Mouse (Mus musculus) hindbrain, embryonic 12.5 days (tissue): ENCODE measurements around the gene Aldh1l1. TPM values are rescaled to one million over a fixed set of nuclear protein-coding genes. Genes with fewer than 3 reads are reported as not detected.

Source experiments
- ATAC-seq: fragments of 200-750 bp; cut with Nextera tagmentation; 2 replicates; pipeline ENCODE4 v1.8.0; 2017; ENCODE audit warnings: moderate TSS enrichment; ENCODE audit not compliant: low FRiP score
- H3K27ac ChIP-seq: fragments of 300-500 bp; sonication (generic); 2 replicates; pipeline ENCODE4 v1.5.1; 2016; ENCODE audit warnings: mild to moderate bottlenecking
- H3K27me3 ChIP-seq: fragments of 300-500 bp; sonication (generic); 2 replicates; pipeline ENCODE4 v1.6.1; 2016; ENCODE audit warnings: mild to moderate bottlenecking
- H3K36me3 ChIP-seq: fragments of 300-500 bp; sonication (generic); 2 replicates; pipeline ENCODE4 v1.6.1; 2016; ENCODE audit warnings: mild to moderate bottlenecking
- H3K4me1 ChIP-seq: fragments of 300-500 bp; sonication (generic); 2 replicates; pipeline ENCODE4 v1.6.1; 2016
- H3K4me2 ChIP-seq: fragments of 300-500 bp; sonication (generic); replicated peaks from 2 replicates; pipeline ENCODE4 v1.6.1; 2016; ENCODE audit warnings: mild to moderate bottlenecking
- H3K4me3 ChIP-seq: fragments of 300-500 bp; sonication (generic); 2 replicates; pipeline ENCODE4 v1.5.1; 2016; ENCODE audit warnings: mild to moderate bottlenecking
- H3K9ac ChIP-seq: fragments of 300-500 bp; sonication (generic); 2 replicates; pipeline ENCODE4 v1.6.1; 2016; ENCODE audit warnings: mild to moderate bottlenecking, moderate library complexity
- H3K9me3 ChIP-seq: fragments of 300-500 bp; sonication (generic); replicated peaks from 2 replicates; pipeline ENCODE4 v1.6.1; 2016; ENCODE audit warnings: mild to moderate bottlenecking
- WGBS: fragments of 180-500 bp; shearing (Covaris S2); methylation state at CpG from one replicate; pipeline ENCODE4 v1.1.7; 2016; 5-methylcytosine and 5-hydroxymethylcytosine counted together
- polyA plus RNA-seq: library from polyadenylated mRNA; unstranded; fragments of >200 nt; fragmentation: Nextera tagmentation; extraction: Ambion mirVana; gene quantifications from 2 replicates; pipeline ENCODE4 v1.2.1, GENCODE M21; 2016

The Aldh1l1 gene
- polyA plus RNA-seq, 1 experiment from 2014 or later, result 19.4 TPM

DNA sequence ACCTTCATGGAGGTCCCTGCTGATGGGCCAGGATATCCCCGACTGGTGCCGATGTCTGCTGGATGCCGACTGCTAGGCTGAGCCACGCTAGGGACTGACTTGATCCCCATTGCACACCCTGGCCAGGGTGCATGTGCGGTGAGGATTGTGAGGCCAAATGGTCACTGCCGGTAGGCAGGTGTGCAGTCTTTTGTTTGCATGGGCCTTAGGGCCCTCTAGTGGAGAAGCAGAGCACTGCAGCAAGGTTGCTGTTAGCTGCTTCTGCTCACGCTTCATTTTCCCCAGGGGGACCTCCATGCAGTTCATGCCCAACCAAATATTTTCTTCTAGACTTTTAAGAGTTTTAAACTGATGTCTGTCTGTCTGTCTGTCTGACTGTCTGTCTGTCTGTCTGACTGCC, 120.3 kb downstream of the Aldh1l1 start:
- no peaks in the 10 kb centered on the region for H3K9me3 ChIP-seq
- H3K4me3 ChIP-seq, result no peak overlapping the region
- peaks cover 6% of the 10 kb centered on the region for H3K4me1 ChIP-seq
- H3K4me2 ChIP-seq, result no peak overlapping the region
- H3K27ac ChIP-seq, result no peak overlapping the region
- ATAC-seq, result no peak
- WGBS, result 24% methylated on average over 7 of the region's 7 CpGs
- no peaks in the 10 kb centered on the region for H3K36me3 ChIP-seq
- no peak overlapping the region for H3K9ac ChIP-seq
- peaks cover 5% of the 10 kb centered on the region; the same call in 1 of the 2 replicates for H3K27me3 ChIP-seq

DNA sequence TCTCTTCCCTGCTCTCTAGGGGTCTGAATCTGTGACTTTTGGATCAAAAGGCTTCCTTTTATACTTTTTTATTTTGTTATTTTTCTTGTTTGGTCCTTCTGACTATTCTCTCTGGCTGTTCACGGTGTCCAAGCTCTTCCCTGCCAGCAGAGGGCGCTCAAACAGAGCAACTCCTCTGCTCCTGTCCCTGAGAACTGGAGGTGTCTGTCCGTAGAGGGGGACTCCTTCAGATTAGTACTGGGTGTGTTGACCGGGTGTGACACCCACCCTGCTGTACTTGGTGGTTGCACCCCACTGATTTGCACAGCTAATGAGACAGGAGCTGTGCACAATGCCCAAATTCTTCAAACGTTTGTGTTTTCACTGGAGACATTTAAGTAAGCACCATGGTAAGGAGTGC, 121.0 kb downstream of the Aldh1l1 start:
- peaks cover 6% of the 10 kb centered on the region for H3K4me1 ChIP-seq
- no peak overlapping the region for H3K27ac ChIP-seq
- 0 out of 2 replicates have a peak, but pooled peaks have one; percentile 5 for ATAC-seq
- H3K9me3 ChIP-seq, result no peaks in the 10 kb centered on the region
- no peak overlapping the region for H3K9ac ChIP-seq
- no peak overlapping the region for H3K4me3 ChIP-seq
- no peak overlapping the region for H3K4me2 ChIP-seq
- 16% methylated on average over 5 of the region's 5 CpGs for WGBS
- no peaks in the 10 kb centered on the region for H3K36me3 ChIP-seq
- H3K27me3 ChIP-seq, result peaks cover 5% of the 10 kb centered on the region; the same call in 1 of the 2 replicates

DNA sequence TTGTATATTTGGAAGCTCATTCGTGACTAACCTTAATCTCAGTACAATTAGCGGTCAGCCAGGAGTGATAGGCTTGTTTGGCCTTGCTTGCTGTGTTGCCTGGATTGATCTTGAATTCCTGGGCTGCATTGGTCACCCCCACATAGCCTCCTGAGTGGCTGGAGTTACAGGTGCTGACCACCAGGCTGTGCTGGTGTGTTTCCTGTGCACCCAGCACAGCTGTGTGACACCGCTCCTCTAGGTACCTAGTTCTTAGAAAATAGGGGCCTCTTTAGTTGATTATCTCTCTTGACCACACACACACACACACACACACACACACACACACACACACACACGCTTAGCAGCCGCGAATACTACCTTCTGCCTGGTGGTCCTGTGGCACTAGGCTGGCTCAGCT, 122.0 kb downstream of the Aldh1l1 start:
- ATAC-seq, result no peak
- H3K4me2 ChIP-seq, result no peak overlapping the region
- no peak overlapping the region for H3K27ac ChIP-seq
- H3K9me3 ChIP-seq, result no peaks in the 10 kb centered on the region
- H3K36me3 ChIP-seq, result no peaks in the 10 kb centered on the region
- 73% methylated on average over 6 of the region's 6 CpGs for WGBS
- H3K9ac ChIP-seq, result no peak overlapping the region
- H3K4me1 ChIP-seq, result peaks cover 6% of the 10 kb centered on the region
- peaks cover 5% of the 10 kb centered on the region; the same call in 1 of the 2 replicates for H3K27me3 ChIP-seq
- H3K4me3 ChIP-seq, result no peak overlapping the region

DNA sequence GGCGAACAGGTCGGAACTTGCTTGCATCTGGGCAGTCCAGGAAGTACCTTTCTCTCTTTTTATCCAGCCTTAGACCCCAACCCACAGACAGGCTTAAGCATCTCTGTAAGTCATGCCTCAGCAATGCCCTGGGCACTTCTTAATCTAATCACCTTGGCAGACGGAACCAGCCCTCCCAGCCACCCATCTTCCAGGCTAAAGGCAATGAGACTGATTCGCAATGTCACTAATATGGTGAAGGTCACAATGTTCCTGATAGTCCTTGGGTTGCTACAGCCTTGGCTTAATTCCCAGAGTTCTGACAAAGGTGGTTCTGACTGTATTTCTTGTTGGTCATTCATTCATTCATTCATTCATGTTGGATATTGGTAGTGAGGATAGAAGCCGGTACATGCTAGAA, 124.0 kb downstream of the Aldh1l1 start:
- Histone ChIP-seq H3K9me3 (no peaks in the 10 kb centered on the region), H3K4me2 (no peak overlapping the region), H3K4me3 (no peak overlapping the region), H3K9ac (no peak overlapping the region), H3K36me3 (no peaks in the 10 kb centered on the region), H3K4me1 (peaks cover 1% of the 10 kb centered on the region), H3K27ac (no peak overlapping the region), H3K27me3 (peaks cover 5% of the 10 kb centered on the region; the same call in 1 of the 2 replicates)
- WGBS, result 87% methylated on average over 5 of the region's 5 CpGs
- no peak for ATAC-seq

DNA sequence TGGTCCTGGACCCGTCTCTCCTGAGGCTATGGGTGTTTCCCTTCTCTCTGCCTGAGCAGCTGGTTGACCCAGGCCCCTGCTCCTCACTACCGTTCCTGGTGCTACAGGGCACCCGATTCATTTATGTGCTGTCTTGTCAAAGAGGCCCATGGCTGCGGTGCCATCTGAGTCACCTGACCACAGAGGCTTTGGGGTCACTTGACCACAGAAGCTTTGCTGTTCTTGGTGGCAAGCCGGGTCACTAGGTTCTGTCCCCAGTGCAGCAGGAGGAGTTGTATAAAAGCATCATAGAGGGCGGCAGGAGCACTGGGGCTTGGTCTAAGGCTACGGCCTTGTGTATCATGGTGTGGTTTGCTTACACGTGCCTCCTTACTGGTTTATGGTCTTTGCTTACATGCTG, 127.0 kb downstream of the Aldh1l1 start:
- Histone ChIP-seq H3K27ac (no peak overlapping the region), H3K4me2 (no peak overlapping the region), H3K4me1 (0 out of 2 replicates have a peak, but pooled peaks cover 3% of the 10 kb centered on the region), H3K27me3 (no peaks in the 10 kb centered on the region), H3K9me3 (no peaks in the 10 kb centered on the region), H3K9ac (0 out of 2 replicates have a peak overlapping the region, but pooled peaks have one; percentile 32), H3K36me3 (no peaks in the 10 kb centered on the region), H3K4me3 (no peak overlapping the region)
- WGBS, result 85% methylated on average over 8 of the region's 8 CpGs
- ATAC-seq, result no peak

DNA sequence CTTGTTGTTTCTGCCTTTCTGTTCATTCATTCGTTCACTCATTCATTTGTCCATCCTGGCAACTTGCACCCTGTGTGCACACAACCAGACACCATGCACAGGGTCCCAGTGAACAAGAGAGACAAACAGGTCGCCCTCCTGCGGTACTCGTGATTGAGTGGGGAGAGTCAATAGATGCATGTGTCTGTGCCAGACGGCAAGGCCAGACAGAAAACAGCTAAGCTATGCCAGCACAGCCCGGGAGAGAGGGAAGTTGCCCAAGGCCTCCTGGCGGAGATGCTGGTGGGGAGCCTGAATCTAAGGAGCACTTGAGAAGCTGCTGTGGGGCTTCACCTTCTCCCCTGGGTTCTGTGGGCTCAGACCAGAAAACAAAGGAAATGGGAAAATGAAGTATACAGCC, 129.1 kb downstream of the Aldh1l1 start:
- no peaks in the 10 kb centered on the region for H3K36me3 ChIP-seq
- no peak overlapping the region for H3K4me3 ChIP-seq
- H3K27ac ChIP-seq, result no peak overlapping the region
- no peak for ATAC-seq
- peaks cover 6% of the 10 kb centered on the region; the same call in 1 of the 2 replicates for H3K4me1 ChIP-seq
- no peak overlapping the region for H3K9ac ChIP-seq
- no peaks in the 10 kb centered on the region for H3K9me3 ChIP-seq
- H3K27me3 ChIP-seq, result no peaks in the 10 kb centered on the region
- H3K4me2 ChIP-seq, result no peak overlapping the region
- 77% methylated on average over 7 of the region's 7 CpGs for WGBS

DNA sequence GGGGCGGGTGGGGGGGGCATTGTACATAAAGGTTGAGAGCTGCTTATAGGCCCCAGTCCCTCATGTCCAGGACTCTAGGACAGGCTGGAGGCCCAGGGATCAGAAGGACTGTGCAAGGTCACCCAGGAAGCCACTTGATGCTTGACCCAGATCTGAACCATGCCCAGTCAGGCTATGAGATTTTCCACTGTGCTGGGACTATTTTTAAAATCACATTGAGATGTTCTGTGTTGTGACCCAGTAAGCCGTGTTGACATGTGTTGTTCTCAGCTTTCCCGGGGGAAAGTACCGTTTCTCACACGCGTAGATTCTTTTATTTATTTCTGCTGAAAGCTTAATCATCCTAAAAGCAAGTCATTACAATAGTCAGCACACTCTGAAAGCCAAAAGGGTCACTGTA, 129.8 kb downstream of the Aldh1l1 start:
- Histone ChIP-seq H3K27ac (no peak overlapping the region), H3K9me3 (no peaks in the 10 kb centered on the region), H3K9ac (no peak overlapping the region), H3K27me3 (no peaks in the 10 kb centered on the region), H3K36me3 (no peaks in the 10 kb centered on the region), H3K4me3 (no peak overlapping the region), H3K4me1 (peaks cover 12% of the 10 kb centered on the region), H3K4me2 (no peak overlapping the region)
- ATAC-seq, result no peak
- WGBS, result 84% methylated on average over 6 of the region's 6 CpGs

DNA sequence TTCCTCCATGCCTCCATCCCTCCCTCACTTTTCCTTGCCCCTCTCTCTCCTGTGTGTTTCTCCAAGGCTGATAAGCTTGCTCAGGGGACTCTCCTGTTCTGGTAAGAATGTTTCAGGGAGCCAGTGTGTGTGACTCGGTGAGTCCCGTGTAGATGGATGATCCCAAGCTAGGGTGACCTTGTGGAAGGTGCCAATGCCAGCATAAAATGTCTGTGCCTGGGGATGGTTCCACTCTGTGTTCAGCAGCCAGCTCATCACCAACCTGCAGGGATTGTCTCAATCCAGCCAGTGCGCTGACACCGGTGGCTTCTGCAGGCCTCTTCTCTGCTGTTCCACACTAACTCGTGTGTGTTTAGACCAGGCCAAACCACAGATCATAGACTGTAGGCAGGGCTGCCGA, 130.3 kb downstream of the Aldh1l1 start:
- no peaks in the 10 kb centered on the region for H3K9me3 ChIP-seq
- no peak overlapping the region for H3K4me3 ChIP-seq
- 88% methylated on average over 6 of the region's 6 CpGs for WGBS
- no peaks in the 10 kb centered on the region for H3K27me3 ChIP-seq
- H3K4me2 ChIP-seq, result no peak overlapping the region
- no peak overlapping the region for H3K27ac ChIP-seq
- H3K36me3 ChIP-seq, result no peaks in the 10 kb centered on the region
- ATAC-seq, result no peak
- no peak overlapping the region for H3K9ac ChIP-seq
- peaks cover 13% of the 10 kb centered on the region for H3K4me1 ChIP-seq

DNA sequence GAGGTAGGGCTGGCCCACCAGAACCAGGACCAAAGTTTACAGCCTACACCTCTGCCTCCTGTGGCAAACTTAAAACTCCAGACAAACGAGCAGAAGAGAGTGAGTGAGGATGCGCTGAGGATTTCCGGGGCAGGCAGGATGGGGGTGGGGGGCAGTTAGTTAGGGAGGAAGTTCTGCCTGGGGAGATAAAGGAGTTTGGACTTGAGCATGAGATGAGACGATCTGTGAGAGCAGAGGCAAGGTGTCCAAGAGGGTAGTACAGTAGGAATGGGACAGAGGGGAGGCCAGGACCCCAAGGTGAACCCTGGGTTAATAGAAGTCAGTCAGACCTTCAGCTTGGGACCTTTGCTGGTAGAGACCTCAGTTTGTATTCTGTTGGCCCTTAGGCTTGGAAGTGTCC, 132.0 kb downstream of the Aldh1l1 start:
- H3K27ac ChIP-seq, result no peak overlapping the region
- no peaks in the 10 kb centered on the region for H3K9me3 ChIP-seq
- no peaks in the 10 kb centered on the region for H3K27me3 ChIP-seq
- no peaks in the 10 kb centered on the region for H3K36me3 ChIP-seq
- no peak overlapping the region for H3K9ac ChIP-seq
- peaks cover 19% of the 10 kb centered on the region for H3K4me1 ChIP-seq
- no peak for ATAC-seq
- no peak overlapping the region for H3K4me2 ChIP-seq
- WGBS, result 77% methylated on average over 4 of the region's 4 CpGs
- H3K4me3 ChIP-seq, result no peak overlapping the region

DNA sequence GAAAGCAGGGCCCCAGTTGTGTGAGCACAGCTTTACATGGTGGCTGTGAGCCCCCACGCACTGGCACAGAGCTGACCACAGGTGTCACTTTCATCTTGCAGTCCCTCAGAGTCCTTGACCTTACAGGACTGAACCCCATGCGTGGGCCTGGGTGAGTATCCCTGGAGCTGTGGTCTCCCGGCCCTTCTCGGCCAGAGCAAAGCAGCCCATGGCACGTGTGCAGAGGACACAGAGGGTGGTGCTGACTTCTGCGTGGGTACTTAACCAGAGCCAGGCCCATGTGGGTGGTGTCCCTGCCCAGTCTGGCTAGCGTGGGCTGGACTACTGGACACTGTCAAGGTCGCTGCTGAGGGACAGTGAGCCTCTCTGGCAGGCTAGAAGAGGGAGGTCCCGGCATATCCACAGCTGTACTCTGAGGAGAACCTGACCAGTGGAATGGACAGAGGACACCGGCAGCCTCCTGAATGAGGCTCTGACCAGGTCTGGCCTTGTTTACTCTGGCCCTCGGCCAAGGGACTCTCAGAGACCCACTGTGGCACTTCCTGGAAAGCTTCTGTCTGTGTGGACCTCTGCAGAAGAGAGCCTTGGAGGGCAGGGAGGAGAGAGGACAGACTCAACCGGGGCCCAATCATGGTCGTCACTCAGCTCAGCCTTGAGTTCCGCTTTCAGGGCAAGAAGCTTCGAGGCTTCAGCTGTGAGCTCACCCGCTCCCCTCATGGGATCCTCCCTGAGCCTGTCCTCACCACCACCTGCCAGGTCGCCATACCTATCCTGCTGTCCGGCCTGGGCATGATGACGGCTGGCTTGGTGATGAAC, 132.8 kb downstream of the Aldh1l1 start:
- H3K9ac ChIP-seq, result no peak overlapping the region
- H3K4me1 ChIP-seq, result peaks cover 19% of the 10 kb centered on the region
- no peaks in the 10 kb centered on the region for H3K9me3 ChIP-seq
- ATAC-seq, result 0 out of 2 replicates have a peak, but pooled peaks have one; percentile 17
- H3K27ac ChIP-seq, result no peak overlapping the region
- no peaks in the 10 kb centered on the region for H3K36me3 ChIP-seq
- 77% methylated on average over 19 of the region's 19 CpGs for WGBS
- H3K4me2 ChIP-seq, result no peak overlapping the region
- H3K4me3 ChIP-seq, result no peak overlapping the region
- H3K27me3 ChIP-seq, result no peaks in the 10 kb centered on the region

DNA sequence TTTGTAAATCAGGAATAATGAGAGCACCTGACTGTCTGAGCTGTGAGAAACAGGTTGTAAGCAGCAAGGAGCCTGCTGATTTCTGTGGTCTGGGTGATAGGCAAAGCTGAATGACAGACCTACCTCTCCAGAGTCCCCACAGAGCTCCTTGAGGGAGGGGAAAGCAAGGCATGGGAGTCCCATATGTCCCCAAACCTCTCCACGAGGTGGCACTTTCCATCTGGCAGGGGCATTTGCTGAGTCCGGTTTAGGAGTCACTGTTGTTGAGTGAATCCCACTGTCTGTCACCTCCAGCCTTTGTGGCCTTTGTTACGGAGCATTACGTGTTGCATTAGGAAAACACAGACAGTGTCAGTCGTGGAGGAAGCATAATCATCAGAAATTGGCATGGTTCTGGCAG, 133.7 kb downstream of the Aldh1l1 start:
- H3K4me1 ChIP-seq, result peaks cover 19% of the 10 kb centered on the region

DNA sequence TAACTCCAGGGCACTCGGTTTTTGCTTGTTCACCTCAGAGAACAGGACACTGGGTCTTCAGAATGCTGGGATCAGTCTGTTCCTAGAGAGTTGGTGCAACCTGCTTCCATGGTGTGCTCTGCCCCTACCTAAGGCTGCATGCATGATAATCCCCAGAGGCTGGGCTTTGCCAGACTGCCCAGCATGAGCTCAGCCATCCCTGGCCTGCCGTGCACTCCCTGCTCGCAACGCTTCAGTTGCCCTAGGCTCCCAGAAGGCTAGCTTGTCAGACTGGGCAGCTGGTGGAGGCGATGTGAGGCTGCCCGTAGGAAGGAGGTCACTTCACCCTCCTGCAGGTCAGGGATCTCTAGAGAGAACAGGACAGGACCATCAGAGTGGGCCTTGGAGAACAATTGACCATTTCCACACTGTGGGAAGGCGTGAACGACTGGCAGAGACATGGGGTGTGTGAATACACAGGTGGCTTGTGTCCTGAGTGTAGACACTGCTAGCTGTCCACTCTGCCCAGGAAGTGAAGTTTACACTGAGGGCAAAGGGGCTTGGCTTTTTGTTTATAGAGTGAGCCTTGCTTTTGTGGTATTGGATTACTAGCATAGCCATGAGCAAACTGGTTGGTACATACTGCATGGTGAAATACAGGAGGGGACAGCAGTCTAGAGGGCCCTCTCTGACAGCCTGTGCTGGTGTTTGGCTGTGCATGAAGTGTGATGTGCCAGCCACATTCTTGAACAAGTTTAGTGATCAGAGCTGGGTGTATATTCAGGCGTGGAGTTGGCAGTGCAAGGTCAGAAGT, 134.8 kb downstream of the Aldh1l1 start:
- no peaks in the 10 kb centered on the region for H3K27me3 ChIP-seq
- WGBS, result 37% methylated on average over 9 of the region's 9 CpGs
- H3K9me3 ChIP-seq, result no peaks in the 10 kb centered on the region
- H3K9ac ChIP-seq, result no peak overlapping the region
- peaks cover 18% of the 10 kb centered on the region for H3K4me1 ChIP-seq
- H3K27ac ChIP-seq, result no peak overlapping the region
- no peak for ATAC-seq
- no peak overlapping the region for H3K4me3 ChIP-seq
- H3K36me3 ChIP-seq, result no peaks in the 10 kb centered on the region
- no peak overlapping the region for H3K4me2 ChIP-seq

More for the DNA sequence above, 133.7 kb downstream of the Aldh1l1 start:
- H3K27ac ChIP-seq, result no peak overlapping the region
- H3K4me2 ChIP-seq, result no peak overlapping the region
- no peak for ATAC-seq
- H3K27me3 ChIP-seq, result no peaks in the 10 kb centered on the region
- no peak overlapping the region for H3K4me3 ChIP-seq
- H3K9ac ChIP-seq, result no peak overlapping the region
- H3K9me3 ChIP-seq, result no peaks in the 10 kb centered on the region
- no peaks in the 10 kb centered on the region for H3K36me3 ChIP-seq
- whole genome bisulfite sequencing, result 72% methylated on average over 5 of the region's 5 CpGs
